Mouse (Mus musculus): ENCODE data around the gene Anxa4. TPM values are rescaled to one million over a fixed set of nuclear protein-coding genes. Genes with fewer than 3 reads are reported as not detected.

Gene Anxa4
- polyA plus RNA-seq, 1 experiment from 2014 or later: 43.0 TPM

DNA sequence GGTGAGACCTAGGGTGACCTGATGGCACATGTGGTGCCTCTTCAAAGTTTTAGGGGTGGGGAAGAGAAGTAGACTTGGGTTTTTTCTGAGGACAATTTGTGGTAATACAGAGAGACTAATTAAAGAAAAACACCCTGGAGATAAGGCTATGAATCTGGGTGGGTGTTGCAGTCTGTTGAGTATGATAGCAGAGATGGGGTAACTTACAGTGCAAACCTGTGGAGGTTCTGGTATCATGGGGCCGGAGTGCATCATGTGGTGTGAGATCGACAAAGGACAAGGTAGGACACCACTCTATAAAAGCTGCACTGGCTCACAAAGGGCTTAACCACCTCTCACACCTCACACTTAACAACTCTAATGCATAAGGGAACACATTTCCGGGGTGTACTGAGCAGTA, 103.7 kb downstream of the Anxa4 start:
- Histone ChIP-seq H3K9ac (ENCODE audit: low read depth, low read length) (no peak overlapping the region), H3K4me2 (no peak overlapping the region), H3K4me1 (replicated peaks; ENCODE audit: control insufficient read depth, insufficient read depth, low read length) (0 out of 2 replicates have a peak, but pooled peaks cover 3% of the 10 kb centered on the region), H3K27ac (ENCODE audit: low read depth, low read length) (no peak overlapping the region), H3K27me3 (replicated peaks; ENCODE audit: control insufficient read depth, insufficient read depth, low read length) (no peaks in the 10 kb centered on the region), H3K36me3 (ENCODE audit: control insufficient read depth, insufficient read depth, low read length) (no peaks in the 10 kb centered on the region), H3K9me3 (ENCODE audit: control insufficient read depth, low read length) (no peaks in the 10 kb centered on the region), H3K4me3 (ENCODE audit: low read depth, low read length) (no peak overlapping the region)
- 81% methylated on average over 3 of the region's 3 CpGs for WGBS
- DNase-seq (ENCODE audit: low spot score) (no peak), ATAC-seq (replicated peaks; ENCODE audit: low FRiP score) (peak; percentile 78)

DNA sequence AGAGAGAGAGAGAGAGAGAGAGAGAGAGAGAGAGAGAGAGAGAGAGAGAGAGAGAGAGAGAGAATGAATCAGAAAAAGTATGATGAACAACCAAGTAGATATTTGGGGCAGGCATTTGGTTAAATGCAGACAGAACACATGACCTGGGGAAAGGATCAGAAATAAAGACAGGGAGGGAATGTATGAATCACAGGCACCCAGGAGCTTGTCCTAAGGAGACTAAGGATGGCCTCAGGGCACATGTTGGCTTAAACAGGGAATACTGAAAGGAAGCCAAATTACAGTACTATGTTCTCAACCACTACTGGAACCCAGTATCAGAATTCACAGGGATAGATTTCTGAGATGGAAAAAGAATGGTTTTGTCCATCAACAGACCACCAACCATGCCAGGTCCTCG, 106.4 kb downstream of the Anxa4 start:
- no peak for DNase-seq (ENCODE audit: low spot score)
- Histone ChIP-seq H3K4me1 (replicated peaks; ENCODE audit: control insufficient read depth, insufficient read depth, low read length) (peaks cover 6% of the 10 kb centered on the region; the same call in 1 of the 2 replicates), H3K27me3 (replicated peaks; ENCODE audit: control insufficient read depth, insufficient read depth, low read length) (no peaks in the 10 kb centered on the region), H3K9me3 (ENCODE audit: control insufficient read depth, low read length) (no peaks in the 10 kb centered on the region), H3K4me2 (no peak overlapping the region), H3K27ac (ENCODE audit: low read depth, low read length) (no peak overlapping the region), H3K36me3 (ENCODE audit: control insufficient read depth, insufficient read depth, low read length) (no peaks in the 10 kb centered on the region; the same call in 1 of the 2 replicates), H3K4me3 (ENCODE audit: low read depth, low read length) (no peak overlapping the region), H3K9ac (ENCODE audit: low read depth, low read length) (no peak overlapping the region)
- WGBS: 61% methylated on average over 1 of the region's 1 CpGs
- no peak for ATAC-seq (replicated peaks; ENCODE audit: low FRiP score)

Other genes starting within 250 kb of the Anxa4 start
- 0.19 and 0.36 TPM in 2 replicates for gene Asprv1, start 165.4 kb downstream of the Anxa4 start, polyA plus RNA-seq (2014; fragmentation: Nextera tagmentation; extraction: Ambion mirVana)
- gene Mxd1, start 124.4 kb downstream of the Anxa4 start, polyA plus RNA-seq (2014; fragmentation: Nextera tagmentation; extraction: Ambion mirVana): 11.5 and 13.4 TPM in 2 replicates
- gene Snrnp27, start 109.1 kb downstream of the Anxa4 start, polyA plus RNA-seq (2014; fragmentation: Nextera tagmentation; extraction: Ambion mirVana): 109 and 122 TPM in 2 replicates
- 17.9 and 21.9 TPM in 2 replicates for gene Gmcl1, start 60.2 kb downstream of the Anxa4 start, polyA plus RNA-seq (2014; fragmentation: Nextera tagmentation; extraction: Ambion mirVana)
- gene Aak1, start 55.9 kb upstream of the Anxa4 start, polyA plus RNA-seq (2014; fragmentation: Nextera tagmentation; extraction: Ambion mirVana): 13.1 TPM in 2 replicates
- 92.4 and 105 TPM in 2 replicates for gene Nfu1, start 215.7 kb upstream of the Anxa4 start, polyA plus RNA-seq (2014; fragmentation: Nextera tagmentation; extraction: Ambion mirVana)
- 15.8 and 18.3 TPM in 2 replicates for gene Gfpt1, start 249.3 kb upstream of the Anxa4 start, polyA plus RNA-seq (2014; fragmentation: Nextera tagmentation; extraction: Ambion mirVana)